Mouse (Mus musculus): Measurements from ENCODE around the gene Galm.

GRCm38 (mm10) chr17:80113468-80113867, 13.8 kb upstream of the Galm start:
- TF ChIP-seq CTCF (IDR thresholded peaks at IDR 0.05; ENCODE audit: borderline replicate concordance, control insufficient read depth, extremely low read depth, insufficient read depth, low read length, poor library complexity) (no peak), POLR2A (IDR thresholded peaks at IDR 0.05; ENCODE audit: control insufficient read depth, extremely low read depth, insufficient read depth, low read length, poor library complexity) (no peak)
